Mouse (Mus musculus) large intestine, adult 2 months (tissue): Measurements from ENCODE around the gene St14. TPM values are rescaled to one million over a fixed set of nuclear protein-coding genes. Genes with fewer than 3 reads are reported as not detected.
"Not testable (repeated sequence)": the region's sequence is repeated elsewhere in the genome, so short reads cannot be mapped to it uniquely, and the experiment has no call there.

Source experiments
- DNase-seq: peaks from one replicate; pipeline ENCODE4 v3.0.0-alpha.2; 2012; ENCODE audit warnings: low read depth, low spot score
- WGBS: fragments of 180-500 bp; shearing (Covaris S2); methylation state at CpG from one replicate; pipeline ENCODE4 v1.1.7; 2018; 5-methylcytosine and 5-hydroxymethylcytosine counted together
- polyA plus RNA-seq: library from polyadenylated mRNA; depleted of rRNA; stranded (reverse); fragments of >200 nt; gene quantifications from 2 replicates; pipeline ENCODE4 v1.2.3, GENCODE M21; 2012; rRNA removed

The St14 gene
- polyA plus RNA-seq: 163 and 201 TPM in 2 replicates

DNA sequence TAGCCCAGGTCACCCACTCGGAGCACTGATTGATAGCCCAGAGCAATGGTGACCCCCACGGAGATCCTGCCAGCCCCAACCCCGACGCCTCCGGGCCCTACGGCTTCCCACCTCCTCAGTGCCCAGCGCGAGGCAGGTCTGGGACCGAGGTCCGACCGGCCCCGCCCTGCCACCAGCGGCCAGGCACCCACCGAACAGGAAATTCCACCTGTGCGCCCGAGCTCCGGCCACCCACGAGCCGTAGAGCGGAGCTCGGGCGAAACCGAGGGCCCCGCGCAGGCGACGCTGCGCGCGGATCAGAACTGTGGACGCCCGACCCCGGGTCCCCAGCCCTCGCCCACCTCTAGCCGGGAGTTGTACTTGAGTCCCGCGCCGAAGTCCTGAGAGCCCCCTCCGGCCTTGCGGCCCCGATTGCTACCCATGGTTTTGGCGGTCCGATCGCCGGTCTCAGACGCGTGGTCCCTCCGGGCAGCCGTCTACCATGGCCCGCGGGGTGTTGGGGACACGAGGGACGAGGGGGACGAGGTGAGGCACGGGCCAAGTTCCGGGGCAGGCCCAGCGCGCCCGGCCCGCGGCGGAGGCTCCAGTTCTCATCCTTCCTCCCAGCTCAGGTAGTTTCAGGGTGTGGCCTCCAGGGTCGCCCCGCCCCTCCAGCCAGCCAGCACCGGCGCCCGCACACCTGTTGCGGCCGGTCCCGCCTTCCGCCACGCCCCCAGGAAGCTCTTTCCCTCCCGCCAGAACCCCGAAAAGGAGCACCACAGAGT, at the start of gene St14:
St14 (minus strand) TSS at position 649 of the 764 bp plus-strand sequence.
- DNase-seq: no peak
- WGBS: under 1% methylated on average over 74 of the region's 74 CpGs

DNA sequence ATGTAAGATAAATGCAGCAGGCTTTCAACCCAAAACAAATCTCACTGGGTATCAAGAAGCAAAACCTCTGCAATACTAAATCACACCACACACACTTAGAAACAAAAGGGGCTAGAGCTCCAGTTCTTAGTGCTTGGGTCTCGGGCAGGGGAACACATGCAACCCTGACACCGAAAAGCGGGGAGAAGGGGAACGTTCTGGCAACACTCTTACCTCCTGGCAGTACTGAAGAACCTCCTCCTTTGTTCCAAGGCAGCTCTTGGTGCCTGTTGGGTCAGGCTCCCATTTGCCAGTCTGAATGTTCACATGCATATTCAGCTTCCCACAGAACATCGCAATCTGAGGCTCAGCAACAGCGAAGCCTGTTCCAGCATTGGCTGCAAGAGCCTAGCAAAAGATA, 46.0 kb upstream of the St14 start:
- 93% methylated on average over 6 of the region's 6 CpGs for WGBS
- DNase-seq: no peak

DNA sequence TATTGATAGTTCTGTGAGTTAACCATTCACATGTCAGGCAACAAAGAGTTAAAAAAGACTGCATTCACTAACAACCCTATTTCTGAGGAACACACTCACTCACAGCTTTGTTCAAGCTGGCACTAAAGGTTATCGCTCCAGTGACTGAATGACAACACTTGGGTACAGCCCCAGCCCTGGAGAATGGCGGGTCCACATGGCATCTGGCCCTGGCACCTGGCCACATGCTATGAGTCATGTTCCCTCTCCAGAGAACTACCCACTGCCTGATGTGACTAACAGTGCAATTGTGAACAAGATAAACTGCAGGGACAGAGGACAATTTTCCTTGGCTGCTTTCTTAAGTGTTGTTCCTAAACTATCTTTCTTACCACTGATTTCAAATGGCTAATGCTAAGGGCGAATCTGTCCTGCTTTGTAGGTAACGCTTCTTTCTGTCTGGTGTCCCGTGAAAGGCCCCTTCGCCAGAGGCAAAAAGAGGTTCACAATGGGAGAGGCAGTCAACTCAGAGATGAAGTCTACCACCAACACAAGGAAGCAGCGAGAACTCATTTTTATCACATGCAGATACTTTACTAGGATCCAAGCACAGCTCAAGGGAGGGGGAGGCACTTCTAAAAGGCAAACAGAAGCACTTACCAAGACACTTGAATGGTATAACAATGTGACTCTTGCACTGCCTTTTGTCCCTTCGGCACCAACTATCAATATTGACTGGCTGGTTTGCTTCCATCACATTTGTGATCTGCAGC, 44.9 kb upstream of the St14 start:
- WGBS: 20% methylated on average over 8 of the region's 8 CpGs
- peak; percentile 92 for DNase-seq

DNA sequence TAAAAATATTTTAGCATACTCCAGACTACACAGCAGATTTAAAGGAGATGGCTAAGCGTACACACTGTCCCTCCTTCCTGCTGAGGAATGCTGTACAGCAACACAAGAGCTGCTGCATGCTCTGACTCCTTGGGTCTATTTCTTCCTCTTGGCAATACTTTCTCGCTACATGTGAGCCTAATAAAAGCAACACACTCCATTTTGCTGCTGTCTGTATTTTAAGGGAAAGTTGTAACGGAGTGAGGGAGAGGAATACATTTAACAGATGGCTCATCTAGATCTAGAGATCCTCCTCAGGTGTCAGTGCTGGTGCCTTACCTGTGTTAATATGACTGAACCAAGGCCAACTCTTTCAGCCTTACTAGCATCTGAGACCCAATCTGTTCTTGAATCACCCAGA, 44.3 kb upstream of the St14 start:
- 28% methylated on average over 3 of the region's 3 CpGs for WGBS

DNA sequence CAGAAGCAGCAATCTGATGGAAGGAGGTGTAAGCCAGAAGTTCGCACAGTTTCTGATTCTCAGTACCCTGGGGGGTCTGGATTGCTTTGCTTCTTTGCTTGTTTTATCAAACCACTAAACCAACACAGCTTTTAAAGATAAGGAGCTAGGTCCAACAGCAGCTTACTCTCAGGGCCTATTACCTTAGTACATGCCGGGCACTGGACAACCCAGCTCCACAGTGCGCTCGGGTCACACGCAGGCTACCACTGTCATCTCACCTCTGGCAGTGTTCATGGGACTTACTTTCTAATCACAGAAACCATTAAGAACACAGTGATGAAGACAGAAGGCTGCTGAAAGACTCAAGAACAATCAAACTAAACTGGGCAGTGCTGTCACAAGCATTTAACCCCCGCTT, 43.7 kb upstream of the St14 start:
- WGBS: 93% methylated on average over 6 of the region's 6 CpGs
- DNase-seq: no peak

More for the DNA sequence above, 44.3 kb upstream of the St14 start:
- no peak for DNase-seq

DNA sequence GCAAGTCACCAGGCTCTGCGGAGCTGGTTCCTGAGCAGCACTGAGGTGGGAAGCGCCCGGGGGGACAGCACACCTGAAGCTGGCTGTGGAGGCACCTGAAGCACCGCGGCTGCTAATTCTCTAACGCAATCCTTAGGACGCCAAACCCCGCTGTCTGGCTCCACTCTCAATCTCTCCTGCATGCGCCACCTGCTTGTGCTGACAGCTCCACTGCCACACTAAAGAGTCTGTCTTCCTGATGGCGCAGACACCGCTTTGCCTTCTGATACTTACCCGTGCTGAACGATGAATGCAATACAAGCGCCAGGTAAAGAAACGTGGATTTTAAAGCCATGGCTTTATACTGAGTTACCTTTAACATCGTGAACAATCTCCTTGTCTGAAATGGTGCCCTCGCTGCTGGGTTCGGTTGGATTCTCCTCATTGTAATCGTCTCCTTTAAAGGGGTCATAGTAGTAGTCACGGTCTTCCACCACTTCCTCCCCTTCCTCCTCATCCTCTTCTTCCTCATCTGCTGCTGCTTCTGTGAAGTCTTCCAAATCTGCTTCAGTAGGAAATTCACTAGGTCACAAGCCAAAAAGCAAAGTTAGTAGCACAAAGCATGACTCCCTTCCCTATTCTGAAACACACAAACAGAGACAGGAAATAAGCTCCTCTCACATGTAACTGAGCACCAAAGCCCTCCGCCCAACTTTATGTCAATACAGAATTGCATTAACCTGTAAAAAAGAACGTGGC, 36.9 kb upstream of the St14 start:
- WGBS: 91% methylated on average over 22 of the region's 22 CpGs
- DNase-seq: no peak

DNA sequence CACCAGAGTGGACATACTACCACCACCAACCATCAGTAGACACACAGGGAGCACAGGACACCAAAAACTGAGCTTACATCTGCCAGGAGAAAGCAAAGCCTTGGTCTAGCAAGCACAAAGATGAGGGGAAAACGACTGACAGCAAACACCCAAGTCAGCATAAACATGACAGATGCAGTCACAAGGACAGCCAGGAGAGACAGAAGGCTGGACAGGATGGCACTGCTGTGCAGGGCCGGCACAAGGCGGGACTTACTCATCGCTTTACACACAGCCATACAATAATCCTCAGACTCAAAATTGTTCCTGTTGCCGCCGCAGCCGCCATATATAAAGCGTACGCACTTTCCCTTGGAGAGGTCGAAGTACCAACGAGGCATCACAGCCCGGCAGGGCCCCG, 35.7 kb upstream of the St14 start:
- no peak for DNase-seq
- WGBS: 90% methylated on average over 13 of the region's 13 CpGs

DNA sequence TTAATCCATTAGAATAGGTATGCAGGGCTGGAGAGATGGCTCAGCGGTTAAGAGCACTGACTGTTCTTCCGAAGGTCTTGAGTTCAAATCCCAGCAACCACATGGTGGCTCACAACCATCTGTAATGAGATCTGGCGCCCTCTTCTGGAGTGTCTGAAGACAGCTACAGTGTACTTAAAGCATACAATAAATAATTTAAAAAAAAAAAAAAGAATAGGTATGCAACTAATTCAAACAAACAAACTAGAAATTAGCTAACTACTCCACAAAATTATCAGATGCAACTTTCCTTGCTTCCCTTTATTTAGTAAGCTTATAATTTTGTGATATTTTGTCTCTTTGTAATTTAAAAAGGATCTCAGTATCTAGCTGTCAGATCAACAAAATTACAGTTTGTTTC, 33.9 kb upstream of the St14 start:
- WGBS: 89% methylated on average over 3 of the region's 3 CpGs
- DNase-seq: not testable (repeated sequence)

DNA sequence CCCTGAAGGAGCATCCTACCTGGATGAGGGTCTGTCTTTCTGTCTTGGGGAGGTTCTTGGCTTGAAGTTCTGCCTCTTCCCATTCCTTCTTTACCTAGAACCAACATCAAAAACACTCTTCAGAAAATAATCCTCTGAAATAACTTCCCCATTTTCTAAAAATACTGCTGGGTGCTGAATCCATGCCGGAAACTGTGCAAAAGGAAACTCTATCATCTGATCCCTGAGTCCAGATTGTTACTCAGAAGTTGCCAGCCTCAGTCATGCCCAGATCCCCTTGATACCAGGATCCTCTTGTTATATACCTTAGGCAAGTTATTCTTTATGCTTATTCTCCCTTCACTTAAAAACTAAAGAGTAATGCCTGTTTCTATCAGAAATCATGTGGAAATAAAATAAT, 31.7 kb upstream of the St14 start:
- DNase-seq: no peak
- WGBS: 92% methylated on average over 1 of the region's 1 CpGs

DNA sequence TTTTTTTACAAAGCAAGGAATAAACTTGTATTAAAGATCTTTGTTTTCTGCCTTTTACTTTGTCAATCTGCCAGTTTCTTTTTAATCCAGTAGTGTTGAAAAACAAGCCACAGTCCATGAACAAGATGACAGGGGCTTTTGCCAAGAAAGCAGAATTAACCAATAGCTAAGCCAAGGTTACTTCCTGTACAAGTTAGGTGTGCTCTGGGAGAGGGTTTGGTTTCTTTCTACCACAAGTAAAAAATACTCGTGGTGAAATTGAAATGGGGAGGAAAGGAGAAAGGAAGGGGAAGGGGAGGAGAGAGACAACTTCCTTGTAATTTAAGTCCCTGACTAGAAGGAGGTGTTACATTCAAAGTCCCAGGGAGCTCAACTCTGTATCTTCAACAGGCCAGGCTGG, 31.3 kb upstream of the St14 start:
- DNase-seq: no peak
- WGBS: 29% methylated on average over 1 of the region's 1 CpGs

DNA sequence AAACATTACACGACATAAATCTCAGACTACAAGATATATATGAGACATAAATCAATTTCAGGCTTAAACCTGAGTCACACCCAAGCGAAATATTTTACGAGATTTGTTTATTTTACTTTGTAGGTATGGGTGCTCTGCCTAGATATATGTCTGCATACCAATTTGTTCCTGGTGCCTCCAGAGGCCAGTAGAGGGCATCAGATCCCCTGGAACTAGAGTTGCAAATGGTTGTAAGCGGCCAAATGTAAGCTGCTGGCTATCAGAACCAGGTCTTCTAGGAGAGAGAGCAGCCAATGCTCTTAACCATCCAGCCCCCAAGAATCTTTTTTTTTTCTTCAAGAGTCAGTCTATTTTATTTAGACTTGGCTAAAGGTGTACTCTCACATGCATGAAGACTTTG, 28.3 kb upstream of the St14 start:
- no peak for DNase-seq
- WGBS: 52% methylated on average over 4 of the region's 4 CpGs

DNA sequence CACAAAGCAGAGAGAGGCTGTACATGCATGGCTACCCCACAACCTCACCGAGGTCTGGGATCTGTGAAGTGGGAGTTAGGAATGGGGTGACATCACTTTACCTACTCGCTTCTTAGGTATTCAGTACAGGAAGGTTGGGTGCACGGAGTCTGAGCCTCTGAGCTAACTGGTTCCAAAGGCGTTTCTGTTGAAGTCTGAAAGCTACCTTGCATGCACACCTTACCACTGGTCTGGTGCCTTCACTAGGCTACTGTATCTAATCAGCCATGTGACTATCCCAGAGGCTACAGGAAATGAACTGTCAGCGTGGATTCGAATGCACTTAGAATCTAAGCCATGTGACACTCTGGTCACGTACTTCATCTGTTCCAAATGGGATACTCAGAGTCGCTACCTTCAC, 24.9 kb upstream of the St14 start:
- no peak for DNase-seq
- 88% methylated on average over 8 of the region's 8 CpGs for WGBS

DNA sequence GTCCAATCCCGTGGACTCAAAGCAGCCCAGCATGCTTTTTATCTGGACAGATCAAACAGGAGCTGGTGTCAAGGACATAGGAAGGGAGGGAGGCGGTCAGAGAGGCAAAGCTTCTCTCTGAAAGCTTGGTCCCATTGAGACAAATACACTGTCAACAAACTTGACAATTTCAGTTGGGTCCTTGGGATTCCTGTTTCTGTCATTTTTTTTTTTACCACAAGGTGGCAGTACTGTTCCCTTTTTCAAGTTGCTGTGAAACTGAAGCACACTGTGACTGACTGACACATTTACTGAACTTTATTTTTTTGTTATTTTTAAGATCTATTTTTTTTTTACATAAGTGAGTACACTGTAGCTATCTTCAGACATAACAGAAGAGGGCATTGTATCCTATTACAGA, 19.4 kb upstream of the St14 start:
- DNase-seq: no peak
- 65% methylated on average over 2 of the region's 2 CpGs for WGBS

DNA sequence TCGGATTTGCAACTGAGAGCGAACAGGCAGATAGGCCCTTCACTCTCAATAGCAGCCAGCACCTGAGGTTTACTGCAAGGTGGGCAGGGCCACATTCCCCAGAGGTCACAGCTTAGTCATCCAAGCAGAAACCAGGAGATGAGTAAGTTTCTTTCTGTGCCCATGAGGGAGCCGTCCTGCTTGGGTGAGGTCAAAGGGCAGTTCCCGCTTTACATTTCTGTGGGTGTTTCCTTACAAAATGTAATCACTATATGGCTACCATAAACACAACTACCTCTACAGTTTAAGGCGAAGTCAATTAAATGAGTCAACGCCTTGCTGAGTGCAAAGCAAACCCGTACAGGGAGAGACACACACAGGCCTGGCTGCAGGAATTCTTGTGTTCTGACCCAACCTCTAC, 16.5 kb upstream of the St14 start:
- peak; percentile 76 for DNase-seq
- 34% methylated on average over 7 of the region's 7 CpGs for WGBS

DNA sequence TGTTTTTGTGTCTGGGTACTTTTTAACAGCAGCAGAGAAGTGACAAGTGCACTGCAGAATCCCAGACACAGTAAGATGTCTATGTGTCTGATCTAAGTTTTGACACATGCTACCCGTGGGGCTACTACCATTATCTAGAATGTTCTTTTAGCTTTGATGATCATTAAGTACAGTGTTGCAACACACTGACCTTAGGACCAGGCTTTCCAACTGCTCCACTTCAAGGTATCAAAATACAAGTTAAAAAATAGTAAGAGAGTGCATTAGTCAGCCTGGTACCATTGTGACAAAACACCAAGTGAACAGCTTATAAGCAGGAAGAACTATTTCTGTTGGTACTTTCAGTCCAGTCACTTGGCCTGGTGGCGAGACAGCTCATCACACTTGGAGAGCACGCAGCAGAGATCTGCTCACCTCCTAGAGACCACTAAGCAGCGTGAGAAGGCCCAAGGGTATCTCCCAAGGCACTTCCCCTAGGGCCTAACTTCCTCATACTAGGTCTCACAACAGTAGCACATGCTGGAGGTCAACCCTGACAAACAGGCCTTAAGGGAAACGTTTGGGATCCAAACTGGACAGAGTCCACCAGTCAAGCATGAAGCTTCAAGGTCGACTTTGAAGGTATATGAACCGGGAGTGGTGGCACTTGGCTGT, 13.7 kb upstream of the St14 start:
- DNase-seq: no peak
- 60% methylated on average over 7 of the region's 7 CpGs for WGBS

DNA sequence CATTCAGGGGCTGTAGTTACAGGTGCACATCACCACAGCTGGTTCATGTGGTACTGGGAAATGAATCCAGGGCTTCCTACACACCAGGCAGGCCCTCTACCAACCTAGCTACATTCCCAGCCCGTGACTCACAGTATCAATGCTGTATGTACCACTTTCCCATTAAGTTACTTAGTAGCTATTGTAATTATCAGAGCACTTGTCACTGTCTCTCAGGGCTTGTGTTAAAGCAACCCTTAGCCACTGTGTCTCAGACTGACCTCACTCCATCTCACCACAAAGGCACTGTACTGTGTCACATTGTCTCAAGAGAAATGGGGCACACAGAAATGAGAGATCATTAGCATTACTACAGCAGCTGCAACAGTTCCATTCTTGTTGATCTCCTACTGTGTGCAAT, 11.3 kb upstream of the St14 start:
- 86% methylated on average over 1 of the region's 1 CpGs for WGBS

DNA sequence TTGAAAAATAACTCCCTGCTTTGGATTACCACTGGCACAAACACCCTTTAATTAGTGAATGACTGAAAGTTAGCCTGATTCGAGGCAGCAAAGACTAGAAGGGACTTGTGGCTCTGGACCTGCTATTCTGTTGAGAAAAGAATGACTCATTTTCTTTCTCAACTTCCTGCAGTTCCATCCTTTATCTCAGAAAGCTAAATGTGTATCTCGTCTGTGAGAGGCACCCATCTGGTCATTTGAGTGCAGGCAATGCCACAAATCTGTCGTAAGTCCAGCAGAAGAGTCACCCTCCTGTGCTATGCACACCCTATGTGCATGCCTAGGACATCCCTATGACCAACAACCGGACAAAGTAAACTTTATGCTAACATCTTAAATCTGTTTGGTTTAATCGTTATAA, 1.5 kb upstream of the St14 start:
- 62% methylated on average over 5 of the region's 5 CpGs for WGBS

More for the DNA sequence above, 11.3 kb upstream of the St14 start:
- no peak for DNase-seq

DNA sequence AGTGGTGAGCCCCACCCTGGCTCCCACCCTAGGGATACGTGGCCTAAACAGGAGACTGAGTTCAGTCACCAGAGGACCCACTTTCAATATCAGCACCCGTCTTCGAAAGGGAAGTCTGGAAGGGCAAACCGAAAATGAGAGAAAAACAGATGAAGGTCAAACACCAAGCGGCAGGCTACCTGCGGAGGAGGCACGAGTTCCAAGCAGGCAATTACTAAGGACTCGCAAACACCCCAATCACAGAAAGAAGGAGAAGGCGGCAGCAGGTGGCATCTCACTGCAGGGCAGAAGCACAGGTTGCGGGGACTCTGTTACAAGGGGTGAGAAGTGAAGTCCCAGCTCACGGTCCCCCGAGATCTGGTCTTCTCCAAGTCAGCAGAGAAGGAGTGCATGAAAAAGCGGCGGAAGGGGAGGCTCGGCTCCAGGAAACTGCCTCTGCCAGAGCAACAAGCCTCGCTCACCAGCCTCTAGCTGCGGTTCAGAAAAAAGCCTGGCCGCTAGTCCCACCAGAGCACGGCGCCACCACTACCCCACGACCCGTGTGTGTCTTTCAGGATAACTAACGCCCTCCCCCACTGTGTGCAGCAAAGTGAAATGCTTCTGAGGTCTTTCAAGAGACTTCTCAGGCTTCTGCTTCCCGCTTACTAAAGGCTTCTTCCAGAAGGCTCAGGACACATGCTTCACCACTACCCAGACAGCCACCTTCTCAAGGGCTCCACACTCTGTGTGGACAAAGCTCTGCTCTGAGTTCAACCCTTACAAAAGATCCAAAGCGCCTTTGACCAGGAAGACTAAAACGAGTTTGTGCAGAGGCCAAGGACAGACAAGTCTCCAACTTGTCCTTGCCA, 1.1 kb downstream of the St14 start:
- DNase-seq: no peak

More for the DNA sequence above, 1.5 kb upstream of the St14 start:
- DNase-seq: no peak

DNA sequence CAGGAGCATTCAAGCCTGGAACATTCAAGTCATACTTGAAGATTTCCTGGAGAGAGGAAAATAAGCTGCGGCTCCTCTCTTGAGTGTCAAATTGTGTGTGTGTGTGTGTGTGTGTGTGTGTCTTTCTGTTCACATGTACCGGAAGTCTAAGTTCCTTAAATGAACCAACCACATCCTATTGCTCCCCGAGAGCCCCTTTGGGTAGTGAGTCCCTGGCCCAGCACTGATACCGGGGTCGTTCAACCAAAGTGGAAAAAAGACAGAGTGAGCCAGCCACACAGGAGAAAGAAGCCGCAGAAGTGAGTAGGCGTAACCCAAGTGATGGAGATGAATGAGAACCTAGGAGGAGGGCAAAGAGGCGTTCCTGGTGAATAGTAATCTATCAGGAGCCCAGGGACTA, 1.7 kb downstream of the St14 start:
- DNase-seq: no peak
- WGBS: 32% methylated on average over 8 of the region's 8 CpGs

More for the DNA sequence above, 1.1 kb downstream of the St14 start:
- 6% methylated on average over 26 of the region's 26 CpGs for WGBS
